Mouse (Mus musculus): ENCODE measurements at regions not wholly inside any gene's neighbourhood (a gene's known extent, or its start where the extent isn't known, plus 50 kb on each side); places are given as distances from the start of the nearest gene placed in this dataset.

GRCm38 (mm10) chr3:47010459-47010858, 562.4 kb upstream of the Pabpc4l start:
- TF ChIP-seq CTCF (conservative IDR thresholded peaks at IDR 0.05; ENCODE audit: low read length), result no peak
- no peak for TF ChIP-seq POU5F1 (IDR thresholded peaks at IDR 0.05; ENCODE audit: borderline replicate concordance, low read length)
- no peak for TF ChIP-seq NANOG (IDR thresholded peaks at IDR 0.05; ENCODE audit: borderline replicate concordance, low read length)
